Mouse (Mus musculus) kidney, embryonic 14.5 days (tissue): ENCODE data around the gene Cd27. TPM values are rescaled to one million over a fixed set of nuclear protein-coding genes. Genes with fewer than 3 reads are reported as not detected.

ENCODE experiments used
- ATAC-seq: fragments of 200-750 bp; cut with Nextera tagmentation; 2 replicates; pipeline ENCODE4 v1.8.0; 2017; ENCODE audit warnings: moderate number of reproducible peaks, mild to moderate bottlenecking, moderate TSS enrichment, moderate library complexity; ENCODE audit not compliant: low FRiP score, low TSS enrichment
- H3K27ac ChIP-seq: fragments of 300-500 bp; sonication (generic); 2 replicates; pipeline ENCODE4 v1.5.1; 2014; ENCODE audit warnings: low read depth, mild to moderate bottlenecking, low read length, moderate library complexity, mixed read lengths
- H3K27me3 ChIP-seq: fragments of 300-500 bp; sonication (generic); 2 replicates; pipeline ENCODE4 v1.6.1; 2014; ENCODE audit warnings: mild to moderate bottlenecking, low read length; ENCODE audit not compliant: control insufficient read depth, insufficient read depth
- H3K36me3 ChIP-seq: fragments of 300-500 bp; sonication (generic); 2 replicates; pipeline ENCODE4 v1.6.1; 2014; ENCODE audit warnings: low read length, mixed read lengths; ENCODE audit not compliant: control insufficient read depth, insufficient read depth
- H3K4me1 ChIP-seq: fragments of 300-500 bp; sonication (generic); 2 replicates; pipeline ENCODE4 v1.6.1; 2014; ENCODE audit warnings: low read length, mixed read lengths; ENCODE audit not compliant: control insufficient read depth, insufficient read depth
- H3K4me2 ChIP-seq: fragments of 300-500 bp; sonication (generic); replicated peaks from 2 replicates; pipeline ENCODE4 v1.6.1; 2014; ENCODE audit warnings: low read depth, mild to moderate bottlenecking, low read length
- H3K4me3 ChIP-seq: fragments of 300-500 bp; sonication (generic); 2 replicates; pipeline ENCODE4 v1.5.1; 2014; ENCODE audit warnings: mild to moderate bottlenecking, low read length
- H3K9ac ChIP-seq: fragments of 300-500 bp; sonication (generic); 2 replicates; pipeline ENCODE4 v1.6.1; 2014; ENCODE audit warnings: low read depth, mild to moderate bottlenecking, low read length, moderate library complexity
- H3K9me3 ChIP-seq: fragments of 300-500 bp; sonication (generic); 2 replicates; pipeline ENCODE4 v1.6.1; 2016; ENCODE audit warnings: low read length; ENCODE audit not compliant: control insufficient read depth
- WGBS: fragments of 180-500 bp; shearing (Covaris S2); extraction: QIAGEN DNeasy Blood & Tissue Kit; methylation state at CpG from one replicate; pipeline ENCODE4 v1.1.7; 2014; 5-methylcytosine and 5-hydroxymethylcytosine counted together
- polyA plus RNA-seq: library from polyadenylated mRNA; unstranded; fragments of >200 nt; fragmentation: Nextera tagmentation; extraction: Ambion mirVana; gene quantifications from 2 replicates; pipeline ENCODE4 v1.2.1, GENCODE M21; 2014

Cd27 gene
- polyA plus RNA-seq, 1 experiment from 2014 or later: 1.5 TPM

- no peaks in the 10 kb centered on the region for H3K36me3 ChIP-seq
- ATAC-seq: no peak
- H3K4me3 ChIP-seq: no peak overlapping the region
- 86% methylated on average over 14 of the region's 14 CpGs for WGBS
- no peaks in the 10 kb centered on the region for H3K27me3 ChIP-seq
- no peaks in the 10 kb centered on the region for H3K4me1 ChIP-seq
- H3K9ac ChIP-seq: no peak overlapping the region
- H3K4me2 ChIP-seq: no peak overlapping the region
- H3K27ac ChIP-seq: no peak overlapping the region
- no peaks in the 10 kb centered on the region for H3K9me3 ChIP-seq
These were observed 17.3 kb upstream of the Cd27 start for GRCm38 (mm10) chr6:125253863-125254715.

- Histone ChIP-seq H3K4me3 (no peak overlapping the region), H3K36me3 (no peaks in the 10 kb centered on the region), H3K9ac (no peak overlapping the region), H3K4me1 (no peaks in the 10 kb centered on the region), H3K4me2 (no peak overlapping the region), H3K9me3 (no peaks in the 10 kb centered on the region), H3K27ac (no peak overlapping the region), H3K27me3 (no peaks in the 10 kb centered on the region)
- 89% methylated on average over 8 of the region's 8 CpGs for WGBS
- no peak for ATAC-seq
These were observed 15.9 kb upstream of the Cd27 start for GRCm38 (mm10) chr6:125252711-125253110.

- no peaks in the 10 kb centered on the region for H3K9me3 ChIP-seq
- H3K4me2 ChIP-seq: no peak overlapping the region
- no peaks in the 10 kb centered on the region for H3K27me3 ChIP-seq
- H3K4me3 ChIP-seq: no peak overlapping the region
- no peak overlapping the region for H3K27ac ChIP-seq
- H3K9ac ChIP-seq: no peak overlapping the region
- WGBS: 87% methylated on average over 3 of the region's 3 CpGs
- ATAC-seq: no peak
- no peaks in the 10 kb centered on the region for H3K36me3 ChIP-seq
- H3K4me1 ChIP-seq: no peaks in the 10 kb centered on the region
These were observed 15.5 kb upstream of the Cd27 start for GRCm38 (mm10) chr6:125252285-125252684.

GRCm38 (mm10) chr6:125244551-125244950 is 7.7 kb upstream of the Cd27 start:
- Histone ChIP-seq H3K4me1 (no peaks in the 10 kb centered on the region), H3K27me3 (no peaks in the 10 kb centered on the region), H3K36me3 (no peaks in the 10 kb centered on the region), H3K4me2 (no peak overlapping the region), H3K9ac (no peak overlapping the region), H3K4me3 (no peak overlapping the region), H3K9me3 (no peaks in the 10 kb centered on the region), H3K27ac (no peak overlapping the region)
- no peak for ATAC-seq
- 13% methylated on average over 1 of the region's 1 CpGs for whole genome bisulfite sequencing

GRCm38 (mm10) chr6:125241566-125241965 is 4.8 kb upstream of the Cd27 start:
- ATAC-seq: no peak
- H3K27me3 ChIP-seq: no peaks in the 10 kb centered on the region
- H3K9me3 ChIP-seq: no peaks in the 10 kb centered on the region
- H3K4me2 ChIP-seq: no peak overlapping the region
- no peaks in the 10 kb centered on the region for H3K4me1 ChIP-seq
- H3K27ac ChIP-seq: no peak overlapping the region
- H3K4me3 ChIP-seq: no peak overlapping the region
- H3K36me3 ChIP-seq: no peaks in the 10 kb centered on the region
- no peak overlapping the region for H3K9ac ChIP-seq
- 84% methylated on average over 8 of the region's 8 CpGs for WGBS

GRCm38 (mm10) chr6:125240617-125241016 is 3.8 kb upstream of the Cd27 start:
- Histone ChIP-seq H3K9ac (no peak overlapping the region), H3K9me3 (no peaks in the 10 kb centered on the region)

GRCm38 (mm10) chr6:125239547-125239946 is 2.7 kb upstream of the Cd27 start:
- Histone ChIP-seq H3K4me3 (no peak overlapping the region), H3K4me2 (no peak overlapping the region), H3K27me3 (no peaks in the 10 kb centered on the region), H3K9ac (no peak overlapping the region), H3K9me3 (no peaks in the 10 kb centered on the region), H3K4me1 (no peaks in the 10 kb centered on the region), H3K36me3 (no peaks in the 10 kb centered on the region), H3K27ac (no peak overlapping the region)
- ATAC-seq: no peak
- whole genome bisulfite sequencing: 93% methylated on average over 5 of the region's 5 CpGs

More at GRCm38 (mm10) chr6:125240617-125241016, 3.8 kb upstream of the Cd27 start:
- H3K36me3 ChIP-seq: no peaks in the 10 kb centered on the region
- no peak for ATAC-seq
- no peak overlapping the region for H3K4me2 ChIP-seq
- H3K4me1 ChIP-seq: no peaks in the 10 kb centered on the region
- WGBS: 90% methylated on average over 5 of the region's 5 CpGs
- no peak overlapping the region for H3K4me3 ChIP-seq
- no peaks in the 10 kb centered on the region for H3K27me3 ChIP-seq
- H3K27ac ChIP-seq: no peak overlapping the region

- 58% methylated on average over 6 of the region's 6 CpGs for WGBS
These were observed 1.6 kb upstream of the Cd27 start for GRCm38 (mm10) chr6:125238396-125238795.

GRCm38 (mm10) chr6:125237421-125237820 is 611 bp upstream of the Cd27 start:
- H3K36me3 ChIP-seq: no peaks in the 10 kb centered on the region
- no peak overlapping the region for H3K4me3 ChIP-seq
- H3K9me3 ChIP-seq: no peaks in the 10 kb centered on the region
- H3K27ac ChIP-seq: no peak overlapping the region
- H3K4me2 ChIP-seq: no peak overlapping the region
- 79% methylated on average over 4 of the region's 4 CpGs for WGBS
- H3K9ac ChIP-seq: no peak overlapping the region
- no peaks in the 10 kb centered on the region for H3K27me3 ChIP-seq
- ATAC-seq: no peak
- H3K4me1 ChIP-seq: no peaks in the 10 kb centered on the region

More at GRCm38 (mm10) chr6:125238396-125238795, 1.6 kb upstream of the Cd27 start:
- H3K27ac ChIP-seq: no peak overlapping the region
- H3K9ac ChIP-seq: no peak overlapping the region
- H3K27me3 ChIP-seq: no peaks in the 10 kb centered on the region
- no peaks in the 10 kb centered on the region for H3K9me3 ChIP-seq
- H3K4me1 ChIP-seq: no peaks in the 10 kb centered on the region
- no peak overlapping the region for H3K4me3 ChIP-seq
- no peaks in the 10 kb centered on the region for H3K36me3 ChIP-seq
- H3K4me2 ChIP-seq: no peak overlapping the region
- ATAC-seq: no peak
